Mouse (Mus musculus) kidney, postnatal 4 days (tissue): Measurements from ENCODE around the gene Med13l.

Source experiments
- DNase-seq, 2 experiments: peaks; one replicate each; pipeline ENCODE4 v3.0.0; 2021; ENCODE audit warnings: mixed read lengths in 2 of 2

The Med13l gene

DNA sequence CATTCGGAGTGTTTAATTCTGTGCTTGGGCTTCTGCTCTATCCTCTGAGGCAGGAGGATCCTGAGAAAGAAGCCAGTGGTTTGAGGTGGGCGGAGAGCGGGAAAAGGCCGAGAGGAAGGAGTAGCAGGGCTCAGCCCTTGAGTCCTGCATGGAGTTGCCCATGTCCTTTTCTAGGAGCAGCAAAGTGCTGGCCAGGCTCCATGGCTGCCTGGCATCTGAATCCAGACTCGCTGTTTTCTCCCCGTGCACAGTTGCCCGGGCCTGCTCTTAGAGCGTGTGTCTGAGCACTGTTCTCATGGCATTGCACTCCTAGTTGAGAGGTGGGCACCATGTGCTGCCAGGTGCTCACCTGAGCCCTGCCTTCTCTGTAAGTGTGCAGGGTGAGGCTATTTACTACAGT is 175.3 kb downstream of the Med13l start:
- no peak for DNase-seq

- DNase-seq = peak; percentile 81 to 82
These were observed 177.1 kb downstream of the Med13l start for GRCm38 (mm10) chr5:118737548-118737947.

DNA sequence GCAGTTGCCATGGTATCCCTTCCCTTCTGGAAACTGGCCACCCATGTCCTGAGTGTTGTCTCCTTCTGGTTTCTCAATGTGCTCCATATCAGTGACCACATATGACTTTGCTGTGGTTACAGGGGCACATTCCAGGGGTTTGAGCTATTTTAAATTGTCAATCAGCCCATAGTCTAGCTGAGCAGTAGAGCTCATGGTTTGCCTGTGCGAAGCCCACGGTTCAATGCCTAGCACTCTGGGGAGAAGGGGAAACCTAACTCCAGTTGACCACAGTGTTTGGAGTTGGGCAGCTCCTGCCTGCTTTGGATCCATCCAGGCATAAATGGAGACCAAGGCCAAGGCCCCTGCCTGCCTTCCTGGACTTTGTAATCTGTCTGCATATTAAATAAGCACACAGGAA is 182.6 kb downstream of the Med13l start:
- DNase-seq = no peak

DNA sequence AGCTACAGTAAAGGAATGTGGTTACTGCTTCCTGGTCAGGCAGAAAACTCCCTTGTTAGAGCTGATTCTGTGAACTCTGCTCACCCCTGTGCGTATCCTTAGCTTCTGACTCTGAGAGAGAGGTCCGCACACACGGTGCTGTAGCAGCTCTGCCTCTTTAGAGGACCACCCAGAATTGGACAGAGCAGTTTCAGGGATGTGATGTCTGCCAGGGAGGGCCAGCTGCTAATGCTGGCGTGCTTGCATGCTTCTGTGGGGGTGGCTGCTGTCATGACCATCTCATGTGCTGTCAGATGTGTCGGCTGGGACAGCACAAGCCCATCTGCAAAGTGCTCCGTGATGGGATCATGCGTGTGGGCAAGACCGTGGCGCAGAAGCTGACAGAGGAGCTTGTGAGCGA is 186.5 kb downstream of the Med13l start:
- no peak for DNase-seq

DNA sequence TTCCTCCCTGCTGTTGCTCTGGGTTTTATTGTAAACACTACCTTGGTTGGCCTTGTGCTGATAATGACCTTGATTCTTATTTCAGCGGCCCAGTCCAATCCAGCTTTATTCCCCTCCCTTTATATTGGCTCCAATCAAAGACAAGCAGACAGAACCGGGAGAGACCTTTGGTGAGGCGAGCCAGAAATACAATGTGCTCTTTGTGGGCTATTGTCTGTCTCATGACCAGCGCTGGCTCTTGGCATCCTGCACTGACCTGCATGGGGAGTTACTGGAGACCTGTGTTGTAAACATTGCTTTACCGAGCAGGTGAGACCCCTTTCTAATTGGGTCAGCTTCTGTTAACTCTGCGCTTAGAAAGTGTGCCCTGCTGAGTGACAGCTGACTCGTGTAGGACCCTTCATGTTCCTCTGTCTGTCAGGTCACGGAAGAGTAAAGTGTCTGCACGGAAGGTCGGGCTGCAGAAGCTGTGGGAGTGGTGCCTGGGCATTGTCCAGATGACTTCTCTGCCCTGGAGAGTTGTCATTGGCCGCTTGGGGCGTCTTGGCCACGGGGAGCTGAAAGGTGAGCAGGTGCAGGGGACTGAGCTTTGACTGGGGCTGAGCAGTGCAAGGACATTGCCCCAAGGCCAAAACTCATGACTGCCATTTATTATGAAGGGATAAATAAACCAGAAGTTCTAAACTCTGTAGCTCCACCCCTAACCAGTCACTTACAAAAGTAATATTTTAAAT is 191.1 kb downstream of the Med13l start:
- no peak for DNase-seq

- no peak for DNase-seq
These were observed 192.4 kb downstream of the Med13l start for GRCm38 (mm10) chr5:118752868-118753267.

DNA sequence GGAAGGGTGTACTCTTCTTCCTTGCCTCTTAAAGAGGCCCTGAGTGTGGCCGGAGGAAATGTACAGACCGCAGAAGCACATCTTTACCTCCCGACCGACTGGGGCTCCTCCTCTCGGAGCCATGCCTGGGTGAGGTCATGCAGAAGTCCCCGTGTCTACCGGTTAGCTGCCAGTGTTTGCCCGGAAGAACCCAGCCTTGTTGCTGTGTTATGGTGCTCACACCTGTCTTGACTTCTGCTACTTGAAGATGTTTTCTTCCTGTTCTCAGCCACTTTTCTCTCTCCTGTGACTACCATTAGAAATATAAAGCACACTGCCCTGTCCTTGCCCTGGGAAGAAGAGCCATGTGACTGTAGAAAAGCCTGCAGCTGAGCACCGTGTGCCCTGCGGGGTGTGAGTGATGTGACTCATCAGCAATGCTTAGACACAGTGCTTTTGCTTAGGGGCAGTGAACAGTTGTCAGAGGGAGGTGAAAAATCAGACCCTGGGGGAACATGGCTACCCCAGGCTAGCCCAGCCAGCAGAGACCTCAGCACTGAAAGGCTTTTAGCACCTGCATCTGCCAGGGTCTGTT is 193.1 kb downstream of the Med13l start:
- DNase-seq = no peak

GRCm38 (mm10) chr5:118754191-118754759 is 193.8 kb downstream of the Med13l start:
- no peak for DNase-seq

- peak; percentile 37 to 39 for DNase-seq
These were observed 195.6 kb downstream of the Med13l start for GRCm38 (mm10) chr5:118756078-118756477.

DNA sequence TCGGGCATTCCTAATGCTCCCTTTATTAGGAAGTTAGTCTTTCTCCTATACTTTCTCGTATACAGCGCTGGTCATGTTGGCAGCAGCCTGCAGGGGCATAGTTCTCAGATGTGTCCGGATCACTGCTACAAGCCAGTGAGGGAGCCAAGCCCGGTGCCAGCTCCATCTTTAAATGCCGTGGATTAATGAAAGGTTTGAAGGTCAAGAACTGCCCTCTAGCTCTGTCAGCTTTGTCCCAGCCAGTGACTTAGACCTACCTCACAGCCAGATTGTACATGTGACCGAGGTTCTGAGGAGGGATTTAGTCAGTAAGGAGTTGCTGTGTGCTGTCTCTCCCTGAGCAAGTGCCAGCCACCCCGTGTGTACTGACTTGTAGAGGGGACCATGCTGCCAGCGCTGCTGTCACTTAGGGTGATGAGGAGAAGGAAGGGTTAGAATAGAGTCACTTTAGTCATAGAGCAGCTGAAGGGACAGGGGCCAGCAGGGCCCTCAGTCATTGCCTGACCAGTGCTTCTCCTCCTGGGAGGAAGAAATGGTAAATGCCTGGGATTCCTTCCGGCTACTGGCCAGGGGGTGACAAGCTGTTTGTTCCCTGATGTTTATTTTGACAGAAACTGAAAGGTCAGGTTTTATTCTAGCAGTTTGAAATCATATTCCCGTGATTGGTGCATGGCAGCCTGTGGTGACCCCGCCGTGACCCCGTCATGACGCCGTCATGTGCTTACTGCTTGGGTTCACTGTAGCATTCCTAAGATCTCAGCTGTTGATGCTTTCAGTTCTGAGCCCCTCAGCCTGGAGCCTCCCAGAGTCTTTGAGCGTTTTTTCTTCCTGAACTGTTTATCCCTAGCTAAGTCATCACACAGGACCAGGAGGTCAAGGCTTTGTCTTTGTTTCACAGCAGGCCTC is 197.2 kb downstream of the Med13l start:
- peak; percentile 48 to 69 for DNase-seq

- DNase-seq = no peak
These were observed 200.5 kb downstream of the Med13l start for GRCm38 (mm10) chr5:118760986-118761385.

GRCm38 (mm10) chr5:118762499-118763185 is 202.2 kb downstream of the Med13l start:
- peak in 1 of 2 experiments; percentile 11 for DNase-seq

DNA sequence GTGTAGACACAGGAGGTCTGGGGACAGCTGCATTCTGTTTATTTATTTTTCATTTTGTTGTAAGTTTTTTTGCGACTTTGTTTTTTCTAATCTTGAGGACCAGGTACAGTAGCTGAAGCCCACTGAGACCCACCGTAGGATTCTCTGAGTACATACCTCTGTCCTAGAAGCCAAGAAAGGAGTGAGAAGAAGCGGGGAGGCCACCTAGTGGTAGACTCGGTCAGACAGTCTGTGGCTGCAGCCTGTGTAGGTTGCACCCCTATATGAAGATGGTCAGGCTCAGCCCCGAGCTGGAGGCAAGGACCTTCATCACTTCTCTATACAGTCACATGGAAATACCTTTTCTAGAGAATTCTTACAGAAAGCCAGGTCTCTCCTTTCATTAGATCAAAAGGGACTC is 202.9 kb downstream of the Med13l start:
- DNase-seq = peak; percentile 50 to 63

- no peak for DNase-seq
These were observed 208.7 kb downstream of the Med13l start for GRCm38 (mm10) chr5:118769143-118769542.

GRCm38 (mm10) chr5:118773866-118774265 is 213.4 kb downstream of the Med13l start:
- peak; percentile 54 to 57 for DNase-seq

GRCm38 (mm10) chr5:118776396-118776795 is 215.9 kb downstream of the Med13l start:
- no peak for DNase-seq

GRCm38 (mm10) chr5:118781598-118781997 is 221.1 kb downstream of the Med13l start:
- peak; percentile 84 to 85 for DNase-seq

- no peak for DNase-seq
These were observed 221.7 kb downstream of the Med13l start for GRCm38 (mm10) chr5:118782139-118782538.

GRCm38 (mm10) chr5:118789226-118789625 is 228.7 kb downstream of the Med13l start:
- no peak for DNase-seq

- no peak for DNase-seq
These were observed 229.3 kb downstream of the Med13l start for GRCm38 (mm10) chr5:118789776-118790175.

- no peak for DNase-seq
These were observed 237.3 kb downstream of the Med13l start for GRCm38 (mm10) chr5:118797811-118798210.

DNA sequence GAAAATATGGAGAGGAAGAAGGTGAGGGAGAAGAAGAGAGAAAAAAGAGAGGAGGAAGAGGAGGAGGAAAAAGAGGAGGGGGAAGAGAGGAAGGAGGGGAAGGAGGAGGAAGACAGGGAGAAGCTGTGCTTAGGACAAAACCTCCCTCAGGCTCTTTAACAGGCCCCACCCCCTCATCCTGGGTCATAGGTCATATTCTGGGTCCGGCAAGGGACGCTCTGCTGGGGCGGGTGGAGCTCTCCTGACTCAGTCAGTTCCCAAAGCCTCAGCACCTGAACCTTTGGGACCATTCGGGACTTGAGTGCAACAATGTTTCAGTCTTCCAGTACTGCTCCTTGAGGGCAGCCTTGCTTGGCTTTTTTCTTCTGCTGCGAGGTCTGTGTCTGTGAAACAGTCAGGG is 241.1 kb downstream of the Med13l start:
- DNase-seq = no peak

DNA sequence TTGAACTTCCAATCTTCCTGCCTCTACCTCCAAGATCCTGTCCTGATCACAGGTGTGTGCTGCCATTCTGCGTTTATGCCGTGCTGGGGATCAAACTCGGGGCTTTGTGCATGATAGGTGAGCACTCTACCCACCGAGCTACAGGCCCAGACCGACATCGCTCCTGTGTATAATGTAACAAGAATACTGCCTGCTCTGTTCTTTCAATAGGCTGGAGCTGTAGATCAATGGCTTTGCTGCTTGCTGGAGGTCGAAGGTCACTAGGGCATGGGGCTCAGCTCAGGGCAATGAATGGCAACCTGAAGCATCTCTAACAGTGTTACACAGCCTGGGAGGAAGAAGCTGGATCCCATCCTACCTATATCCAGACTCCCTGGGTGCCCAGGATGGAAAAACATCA is 241.6 kb downstream of the Med13l start:
- DNase-seq = no peak
